Mouse (Mus musculus): ENCODE data around the gene Ppm1h. TPM values are rescaled to one million over a fixed set of nuclear protein-coding genes. Genes with fewer than 3 reads are reported as not detected.

Ppm1h gene
- total and polyA plus RNA-seq, 3 experiments: 1.2 to 1.3 (median 1.3) TPM

- dilution Hi-C loops (cut with MboI; ENCODE audit: extremely low pct_ligation_motif_present, extremely low pct_unique_long_range_greater_than_20kb, low sequenced_read_pairs): no loop called here
- Histone ChIP-seq H3K27ac (ENCODE audit: insufficient read depth, low read depth) (no peak overlapping the region), H3K9me3 (replicated peaks; ENCODE audit: low read length) (no peaks in the 10 kb centered on the region), H3K27me3 (replicated peaks) (no peaks in the 10 kb centered on the region), H3K36me3 (replicated peaks in 1 of 2; ENCODE audit: control insufficient read depth in 1 of 2, insufficient read depth in 1 of 2, low read length in 1 of 2) (no peaks in the 10 kb centered on the region), H3K4me1 (ENCODE audit: control insufficient read depth in 1 of 2, insufficient read depth in 2 of 2) (no peaks in the 10 kb centered on the region), H3K4me2 (ENCODE audit: insufficient read depth, low read depth, poor library complexity, severe bottlenecking) (no peak overlapping the region), H3K4me3 (replicated peaks in 1 of 3; ENCODE audit: low read depth in 2 of 3, low read length in 2 of 3, poor library complexity in 1 of 3) (no peak overlapping the region), H3K9ac (ENCODE audit: insufficient read depth, low read depth) (no peak overlapping the region), H3K79me2 (replicated peaks; ENCODE audit: control insufficient read depth, extremely low read depth, insufficient read depth, poor library complexity, severe bottlenecking) (no peaks in the 10 kb centered on the region)
- no peak for DNase-seq (ENCODE audit: extremely low read depth)
- TF ChIP-seq CHD2 (IDR thresholded peaks at IDR 0.05; ENCODE audit: low read length) (no peak), KAT2A (IDR thresholded peaks at IDR 0.05; ENCODE audit: insufficient replicate concordance, low read length) (no peak), BHLHE40 (IDR thresholded peaks at IDR 0.05; ENCODE audit: low read depth, low read length) (no peak), CTCF (conservative IDR thresholded peaks at IDR 0.05 in 1 of 2, IDR thresholded peaks at IDR 0.05 in 1 of 2; ENCODE audit: low read depth in 2 of 2, low read length in 2 of 2) (no peak), PAX5 (IDR thresholded peaks at IDR 0.05; ENCODE audit: low read length) (no peak), CHD1 (IDR thresholded peaks at IDR 0.05; ENCODE audit: low read depth, low read length) (no peak), HCFC1 (IDR thresholded peaks at IDR 0.05; ENCODE audit: low read depth, low read length) (no peak), MEF2A (IDR thresholded peaks at IDR 0.05; ENCODE audit: borderline replicate concordance, low read depth, low read length) (no peak), EP300 (IDR thresholded peaks at IDR 0.05; ENCODE audit: low read length) (no peak)
- in situ Hi-C loops (cut with MboI; ENCODE audit: low pct_ligation_motif_present, low pct_unique_long_range_greater_than_20kb, low sequenced_read_pairs): no loop called here
Observed at GRCm38 (mm10) chr10:122718951-122719350, 40.4 kb downstream of the Ppm1h start.

- no peaks in the 10 kb centered on the region for H3K9me3 ChIP-seq (replicated peaks; ENCODE audit: low read length)
- no peak overlapping the region for H3K4me3 ChIP-seq (replicated peaks in 1 of 3; ENCODE audit: low read depth in 2 of 3, low read length in 2 of 3, poor library complexity in 1 of 3)
- H3K79me2 ChIP-seq (replicated peaks; ENCODE audit: control insufficient read depth, extremely low read depth, insufficient read depth, poor library complexity, severe bottlenecking): no peaks in the 10 kb centered on the region
- no peak overlapping the region for H3K9ac ChIP-seq (ENCODE audit: insufficient read depth, low read depth)
- peaks cover 2% of the 10 kb centered on the region for H3K27me3 ChIP-seq (replicated peaks)
- no peaks in the 10 kb centered on the region for H3K36me3 ChIP-seq (replicated peaks in 1 of 2; ENCODE audit: control insufficient read depth in 1 of 2, insufficient read depth in 1 of 2, low read length in 1 of 2)
- no peak overlapping the region for H3K4me2 ChIP-seq (ENCODE audit: insufficient read depth, low read depth, poor library complexity, severe bottlenecking)
- H3K4me1 ChIP-seq (ENCODE audit: control insufficient read depth in 1 of 2, insufficient read depth in 2 of 2): no peaks in the 10 kb centered on the region
- in situ Hi-C loops (cut with MboI; ENCODE audit: low pct_ligation_motif_present, low pct_unique_long_range_greater_than_20kb, low sequenced_read_pairs) (no loop called here), dilution Hi-C loops (cut with MboI; ENCODE audit: extremely low pct_ligation_motif_present, extremely low pct_unique_long_range_greater_than_20kb, low sequenced_read_pairs) (no loop called here)
- no peak for TF ChIP-seq NRF1 (IDR thresholded peaks at IDR 0.05; ENCODE audit: low read depth, low read length)
- TF ChIP-seq ETS1 (conservative IDR thresholded peaks at IDR 0.05; ENCODE audit: low read depth, low read length): no peak
- no peak for TF ChIP-seq SMC3 (IDR thresholded peaks at IDR 0.05; ENCODE audit: low read depth, low read length)
- TF ChIP-seq UBTF (IDR thresholded peaks at IDR 0.05; ENCODE audit: low read depth, low read length): no peak
- TF ChIP-seq KAT2A (IDR thresholded peaks at IDR 0.05; ENCODE audit: insufficient replicate concordance, low read length): no peak
- TF ChIP-seq HCFC1 (IDR thresholded peaks at IDR 0.05; ENCODE audit: low read depth, low read length): no peak
- TF ChIP-seq MYC (IDR thresholded peaks at IDR 0.05; ENCODE audit: low read depth, low read length): no peak
- no peak for TF ChIP-seq PAX5 (IDR thresholded peaks at IDR 0.05; ENCODE audit: low read length)
- no peak for TF ChIP-seq E2F4 (IDR thresholded peaks at IDR 0.05; ENCODE audit: insufficient replicate concordance, low read depth, low read length)
- TF ChIP-seq ELF1 (IDR thresholded peaks at IDR 0.05; ENCODE audit: low read depth, low read length): no peak
- TF ChIP-seq RAD21 (IDR thresholded peaks at IDR 0.05; ENCODE audit: low read depth, low read length): no peak
- TF ChIP-seq GABPA (IDR thresholded peaks at IDR 0.05; ENCODE audit: insufficient replicate concordance, low read depth, low read length): no peak
- TF ChIP-seq POLR2AphosphoS2 (IDR thresholded peaks at IDR 0.05; ENCODE audit: low read depth, low read length): no peak
- no peak for TF ChIP-seq POLR2A (IDR thresholded peaks at IDR 0.05; ENCODE audit: low read depth, low read length)
- no peak for TF ChIP-seq CTCF (conservative IDR thresholded peaks at IDR 0.05 in 1 of 2, IDR thresholded peaks at IDR 0.05 in 1 of 2; ENCODE audit: low read depth in 2 of 2, low read length in 2 of 2)
- TF ChIP-seq NELFE (IDR thresholded peaks at IDR 0.05; ENCODE audit: low read depth, low read length): no peak
- TF ChIP-seq MEF2A (IDR thresholded peaks at IDR 0.05; ENCODE audit: borderline replicate concordance, low read depth, low read length): no peak
- no peak for TF ChIP-seq MXI1 (IDR thresholded peaks at IDR 0.05; ENCODE audit: low read depth, low read length)
- TF ChIP-seq IRF4 (IDR thresholded peaks at IDR 0.05; ENCODE audit: low read depth, low read length): no peak
- no peak for TF ChIP-seq ZC3H11A (IDR thresholded peaks at IDR 0.05; ENCODE audit: low read depth, low read length)
- no peak for DNase-seq (ENCODE audit: extremely low read depth)
- H3K27ac ChIP-seq (ENCODE audit: insufficient read depth, low read depth): no peak overlapping the region
Observed at GRCm38 (mm10) chr10:122722111-122722510, 43.5 kb downstream of the Ppm1h start.
